Comparison of ENCODE assay signal across 30 mouse cellular contexts in genomic region chr2:114102471-114102870, GRCm38 (mm10). TPM values are rescaled to one million over a fixed set of nuclear protein-coding genes. Genes with fewer than 3 reads are reported as not detected.
"Had no signal": no experiment of that assay in that cellular context is flagged by ENCODE, and none has a peak within 500 bp of the region (broad histone marks: within the 10 kb centered on the region; RNA-seq: fewer than 3 reads in every experiment).

No protein-coding gene starts in this region.

- DNase-seq: gastrocnemius, postnatal 14 days; gastrocnemius, postnatal 36 days; heart, adult 18-20 months; heart, postnatal 14 days; heart, postnatal 36 days; kidney, adult 18-20 months; kidney, adult 8-10 months; kidney, postnatal 10 days; kidney, postnatal 25 days; kidney, postnatal 4 days; layer of hippocampus, adult 9-11 months; layer of hippocampus, postnatal 36 days; left cerebral cortex, postnatal 4 days had no signal

- ATAC-seq: hindbrain, postnatal 0 days; intestine, postnatal 0 days; liver, embryonic 12.5 days had no signal

- H3K4me1 ChIP-seq: hindbrain, embryonic 13.5 days; hindbrain, embryonic 15.5 days had no signal

- H3K4me3 ChIP-seq: heart, embryonic 13.5 days; heart, embryonic 15.5 days; hindbrain, embryonic 13.5 days; hindbrain, embryonic 15.5 days; layer of hippocampus, adult 2 months; limb, embryonic 13.5 days; limb, embryonic 15.5 days; liver, embryonic 12.5 days had no signal

- H3K4me2 ChIP-seq: heart, embryonic 11.5 days; heart, embryonic 13.5 days; heart, embryonic 15.5 days; hindbrain, embryonic 13.5 days; hindbrain, embryonic 15.5 days; limb, embryonic 13.5 days; limb, embryonic 15.5 days; liver, embryonic 12.5 days had no signal

- H3K27ac ChIP-seq: heart, embryonic 15.5 days; hindbrain, embryonic 13.5 days; hindbrain, embryonic 15.5 days; hindbrain, postnatal 0 days; layer of hippocampus, adult 2 months; limb, embryonic 13.5 days; limb, embryonic 15.5 days; liver, embryonic 12.5 days; liver, embryonic 14.5 days had no signal

- H3K27me3 ChIP-seq: heart, embryonic 13.5 days; heart, embryonic 15.5 days; hindbrain, embryonic 13.5 days; hindbrain, embryonic 15.5 days; limb, embryonic 13.5 days; limb, embryonic 15.5 days; liver, embryonic 12.5 days had no signal

- H3K9me3 ChIP-seq: heart, embryonic 13.5 days; heart, embryonic 15.5 days; hindbrain, embryonic 13.5 days; hindbrain, embryonic 15.5 days; limb, embryonic 13.5 days; limb, embryonic 15.5 days; liver, embryonic 12.5 days had no signal

- H3K9ac ChIP-seq: heart, embryonic 13.5 days; heart, embryonic 15.5 days; hindbrain, embryonic 13.5 days; hindbrain, embryonic 15.5 days; limb, embryonic 13.5 days; limb, embryonic 15.5 days; liver, embryonic 12.5 days; liver, embryonic 14.5 days had no signal

RNA-seq across cellular contexts. Expression of gene Actc1, which starts 49.1 kb away (rescaled TPM):
- total RNA-seq: hematopoietic stem cell, adult 5-6 weeks; layer of hippocampus, adult 2 months; layer of hippocampus, postnatal 14 days; layer of hippocampus, postnatal 36 days; left cerebral cortex, adult 18-20 months; left cerebral cortex, postnatal 10 days; left cerebral cortex, postnatal 25 days; left cerebral cortex, postnatal 4 days had no signal
